Mouse (Mus musculus) ES-E14 (cell line): ENCODE results near the gene Ace3. TPM values are rescaled to one million over a fixed set of nuclear protein-coding genes. Genes with fewer than 3 reads are reported as not detected.
"Not testable (repeated sequence)": the region's sequence is repeated elsewhere in the genome, so short reads cannot be mapped to it uniquely, and the experiment has no call there.

ENCODE experiments used
- DNase-seq: peaks from one replicate; pipeline ENCODE4 v3.0.0-alpha.2; 2013; ENCODE audit warnings: low read depth, low spot score
- H3K27ac ChIP-seq: 2 replicates; pipeline ENCODE4 v1.5.1; 2012; ENCODE audit warnings: low read depth, mild to moderate bottlenecking, low read length, moderate library complexity, mixed read lengths; ENCODE audit not compliant: poor library complexity, insufficient read depth, severe bottlenecking
- H3K36me3 ChIP-seq: 2 replicates; pipeline ENCODE4 v1.6.1; 2012; ENCODE audit warnings: mild to moderate bottlenecking, low read length, moderate library complexity, mixed read lengths; ENCODE audit not compliant: control insufficient read depth, poor library complexity, insufficient read depth, severe bottlenecking
- H3K4me1 ChIP-seq, 2 experiments: fragments of 150-350 bp in 1 of 2; sonication (generic) in 1 of 2; 2 replicates each; pipeline ENCODE4 v1.6.1; 2012; ENCODE audit warnings: low read length in 2 of 2, mild to moderate bottlenecking in 1 of 2, mixed read lengths in 1 of 2; ENCODE audit not compliant: control insufficient read depth in 2 of 2, insufficient read depth in 2 of 2, poor library complexity in 1 of 2
- H3K4me3 ChIP-seq, 2 experiments: fragments of 150-350 bp in 1 of 2; sonication (generic) in 1 of 2; 2 replicates each; pipeline ENCODE4 v1.5.1; 2012; ENCODE audit warnings: low read length in 2 of 2, low read depth in 1 of 2, mild to moderate bottlenecking in 1 of 2, mixed read lengths in 1 of 2; ENCODE audit not compliant: insufficient read depth in 1 of 2, poor library complexity in 1 of 2, severe bottlenecking in 1 of 2
- H3K9ac ChIP-seq: 2 replicates; pipeline ENCODE4 v1.6.1; 2012; ENCODE audit warnings: low read depth, mild to moderate bottlenecking, low read length, mixed read lengths; ENCODE audit not compliant: poor library complexity, insufficient read depth, severe bottlenecking
- H3K9me3 ChIP-seq: fragments of 150-350 bp; sonication (generic); 2 replicates; pipeline ENCODE4 v1.6.1; 2012; ENCODE audit warnings: low read depth, mild to moderate bottlenecking, low read length; ENCODE audit not compliant: control insufficient read depth, insufficient read depth
- CHD2 ChIP-seq: IDR thresholded peaks from 2 replicates; pipeline ENCODE4 v1.6.1; 2014; ENCODE audit warnings: mild to moderate bottlenecking, low read depth, low read length, inconsistent platforms
- HCFC1 ChIP-seq: IDR thresholded peaks from 2 replicates; pipeline ENCODE4 v1.6.1; 2012; ENCODE audit warnings: low read length, inconsistent platforms, borderline replicate concordance; ENCODE audit not compliant: insufficient read depth
- MAFK ChIP-seq: IDR thresholded peaks from 2 replicates; pipeline ENCODE4 v1.6.1; 2014; ENCODE audit warnings: mild to moderate bottlenecking, low read depth, low read length, inconsistent platforms; ENCODE audit not compliant: insufficient read depth
- ZC3H11A ChIP-seq: IDR thresholded peaks from 2 replicates; pipeline ENCODE4 v1.6.1; 2012; ENCODE audit warnings: low read depth, mild to moderate bottlenecking, inconsistent platforms, low read length, borderline replicate concordance
- ZNF384 ChIP-seq: IDR thresholded peaks from 2 replicates; pipeline ENCODE4 v1.6.1; 2012; ENCODE audit warnings: low read depth, low read length, inconsistent platforms
- in situ Hi-C, 2 experiments: fragments of 600-800 bp; cut with MboI; formaldehyde crosslinking; loops; one replicate each; pipeline ENCODE4 v1.15.1; 2025; ENCODE audit warnings: low sequenced_read_pairs in 2 of 2, inconsistent platforms in 1 of 2; ENCODE audit not compliant: unreplicated experiment in 2 of 2
- total RNA-seq: library from RNA; depleted of rRNA; stranded (reverse); fragments of 300-350 nt; gene quantifications from 2 replicates; pipeline ENCODE4 v1.2.3, GENCODE M21; 2012

Ace3 gene
- total RNA-seq, 1 experiment = not detected

- no peak for DNase-seq
- in situ Hi-C loops = no loop called here
- TF ChIP-seq ZC3H11A = no peak
- no peak for TF ChIP-seq CHD2
- TF ChIP-seq ZNF384 = no peak
- no peak for TF ChIP-seq HCFC1
- no peak for TF ChIP-seq MAFK
Observed at GRCm38 (mm10) chr11:106027607-106028006, 33.1 kb downstream of the Ace3 start.

GRCm38 (mm10) chr11:106032074-106032473 lies 37.6 kb downstream of the Ace3 start:
- in situ Hi-C loops, H3K27ac ChIP-seq, H3K36me3 ChIP-seq, H3K9ac ChIP-seq, H3K9me3 ChIP-seq, DNase-seq, H3K4me1 ChIP-seq: not testable (repeated sequence)
- H3K4me3 ChIP-seq = peak overlapping the region; percentile 22 to 44; a peak in 2 of 4 replicates

More at GRCm38 (mm10) chr11:106027607-106028006, 33.1 kb downstream of the Ace3 start:
- no peak overlapping the region for H3K4me3 ChIP-seq
- H3K36me3 ChIP-seq = no peaks in the 10 kb centered on the region
- H3K9me3 ChIP-seq = no peaks in the 10 kb centered on the region
- H3K4me1 ChIP-seq = no peaks in the 10 kb centered on the region
- H3K9ac ChIP-seq = no peak overlapping the region
- no peak overlapping the region for H3K27ac ChIP-seq

- Histone ChIP-seq H3K27ac (no peak overlapping the region), H3K9me3 (no peaks in the 10 kb centered on the region), H3K9ac (no peak overlapping the region), H3K4me3 (no peak overlapping the region), H3K36me3 (no peaks in the 10 kb centered on the region; the same call in 1 of the 2 replicates), H3K4me1 (peaks cover 0 to 2% of the 10 kb centered on the region in 2 experiments; a peak in 2 of 4 replicates)
- in situ Hi-C loops = no loop called here
- DNase-seq = no peak
- TF ChIP-seq ZC3H11A (no peak), HCFC1 (no peak), CHD2 (no peak), ZNF384 (no peak), MAFK (no peak)
Observed at GRCm38 (mm10) chr11:106033491-106033919, 39.0 kb downstream of the Ace3 start.

GRCm38 (mm10) chr11:106034986-106035385 lies 40.5 kb downstream of the Ace3 start:
- no peaks in the 10 kb centered on the region; the same call in 1 of the 2 replicates for H3K36me3 ChIP-seq
- no peak for TF ChIP-seq MAFK
- no peak for TF ChIP-seq ZNF384
- no peak for TF ChIP-seq HCFC1
- no peak for TF ChIP-seq ZC3H11A
- TF ChIP-seq CHD2 = no peak
- in situ Hi-C loops = no loop called here

GRCm38 (mm10) chr11:106036548-106037417 lies 42.3 kb downstream of the Ace3 start, which contains the start of gene Dcaf7:
Gene Dcaf7 (plus strand): TSS chr11:106036872.
- H3K4me3 ChIP-seq = peak within 1 kb of the TSS; percentile 88 to 93
- TF ChIP-seq ZC3H11A = no peak
- peak; percentile 92 for TF ChIP-seq CHD2
- DNase-seq = peak; percentile 97
- no peak within 1 kb of the TSS for H3K27ac ChIP-seq
- peak within 1 kb of the TSS; percentile 89 for H3K9ac ChIP-seq
- in situ Hi-C loops = no loop called here
- peaks cover 0 to 2% of the 10 kb centered on the region in 2 experiments; a peak in 2 of 4 replicates for H3K4me1 ChIP-seq
- H3K9me3 ChIP-seq = no peaks in the 10 kb centered on the region
- no peaks in the 10 kb centered on the region; the same call in 1 of the 2 replicates for H3K36me3 ChIP-seq

More at GRCm38 (mm10) chr11:106034986-106035385, 40.5 kb downstream of the Ace3 start:
- H3K4me3 ChIP-seq = no peak overlapping the region
- H3K27ac ChIP-seq = no peak overlapping the region
- DNase-seq = no peak
- no peak overlapping the region for H3K9ac ChIP-seq
- H3K4me1 ChIP-seq = peaks cover 0 to 2% of the 10 kb centered on the region in 2 experiments; a peak in 2 of 4 replicates
- no peaks in the 10 kb centered on the region for H3K9me3 ChIP-seq
